Mouse (Mus musculus): Measurements from ENCODE around the gene Pgpep1l. TPM values are rescaled to one million over a fixed set of nuclear protein-coding genes. Genes with fewer than 3 reads are reported as not detected.

The Pgpep1l gene
- total RNA-seq, 1 experiment from 2014 or later: not detected

GRCm38 (mm10) chr7:68228491-68228890 lies 35.5 kb downstream of the Pgpep1l start:
- ATAC-seq (replicated peaks; ENCODE audit: insufficient number of reproducible peaks, low FRiP score, low TSS enrichment, poor library complexity, severe bottlenecking): no peak

- no peak for ATAC-seq (replicated peaks; ENCODE audit: insufficient number of reproducible peaks, low FRiP score, low TSS enrichment, poor library complexity, severe bottlenecking)
Observed at GRCm38 (mm10) chr7:68227621-68228020, 36.4 kb downstream of the Pgpep1l start.

DNA sequence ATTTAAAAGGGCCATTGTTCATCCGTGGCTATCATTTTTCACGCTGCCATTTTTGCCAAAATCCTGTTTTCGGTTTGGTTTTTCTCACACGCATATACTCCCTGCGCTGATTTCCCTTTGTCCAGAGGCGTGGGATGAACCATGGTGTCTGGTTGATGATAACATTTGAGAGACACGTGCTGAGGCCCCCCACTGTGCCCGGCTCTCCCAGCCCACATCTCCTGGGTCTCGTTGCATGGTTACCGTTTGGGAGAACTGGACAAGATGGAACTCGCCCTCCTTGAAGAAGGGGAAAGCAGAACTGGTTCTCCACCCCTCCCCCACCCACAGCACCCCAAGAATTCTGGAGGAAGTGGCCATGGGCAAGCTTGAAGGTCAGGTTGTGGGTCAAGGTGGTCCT lies 37.0 kb downstream of the Pgpep1l start:
- ATAC-seq (replicated peaks; ENCODE audit: insufficient number of reproducible peaks, low FRiP score, low TSS enrichment, poor library complexity, severe bottlenecking): no peak

DNA sequence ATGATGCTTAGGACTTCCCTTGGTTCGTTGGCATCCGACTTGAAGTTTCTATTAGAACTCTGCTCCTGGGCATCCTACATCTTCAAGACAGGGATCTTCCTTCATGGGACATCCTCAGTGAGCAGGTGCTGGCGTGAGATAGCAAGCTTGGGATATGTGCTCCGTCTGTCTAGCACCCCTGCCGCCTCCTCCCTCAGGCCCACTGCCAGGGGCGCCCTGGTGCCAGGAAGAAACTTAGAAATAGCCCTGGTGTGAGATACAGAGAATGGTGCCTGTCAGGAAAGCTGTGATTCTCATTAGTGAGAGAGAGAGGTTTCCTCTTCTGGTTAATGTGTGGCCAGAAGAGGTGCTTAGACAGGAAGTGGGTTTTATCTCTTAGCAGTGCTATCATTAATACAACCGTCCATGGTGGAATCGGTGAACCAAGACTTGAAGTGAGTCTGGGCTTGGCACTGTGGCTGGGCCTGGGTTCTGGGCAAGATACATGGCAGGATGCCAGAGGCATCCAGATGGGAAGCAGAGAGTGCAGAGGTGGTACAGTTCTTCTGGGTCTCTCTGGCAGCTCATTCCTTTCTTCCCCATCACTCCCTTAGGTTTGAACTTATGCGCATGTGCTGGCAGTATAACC lies 38.5 kb downstream of the Pgpep1l start:
- ATAC-seq (replicated peaks; ENCODE audit: insufficient number of reproducible peaks, low FRiP score, low TSS enrichment, poor library complexity, severe bottlenecking): no peak

DNA sequence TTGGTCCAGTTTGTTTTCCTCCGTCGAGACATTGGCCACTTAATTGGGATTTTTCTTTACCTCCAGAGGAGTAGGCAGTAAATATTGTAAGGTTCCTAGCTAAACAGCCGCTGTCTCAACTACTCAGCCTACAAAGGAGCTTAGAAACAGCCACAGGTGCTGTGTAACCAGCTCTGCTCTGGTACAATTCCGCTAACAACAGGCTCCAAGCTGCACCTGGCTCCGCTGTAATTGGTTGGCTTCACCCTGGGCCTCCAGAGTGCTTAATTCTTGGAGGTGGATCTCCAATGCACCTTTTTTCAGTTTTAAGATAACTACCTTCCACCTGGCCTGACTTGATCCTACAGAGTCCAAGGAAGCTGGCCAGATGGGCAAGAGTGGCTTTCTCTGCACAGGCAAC lies 40.0 kb downstream of the Pgpep1l start:
- no peak for ATAC-seq (replicated peaks; ENCODE audit: insufficient number of reproducible peaks, low FRiP score, low TSS enrichment, poor library complexity, severe bottlenecking)

- no peak for ATAC-seq (replicated peaks; ENCODE audit: insufficient number of reproducible peaks, low FRiP score, low TSS enrichment, poor library complexity, severe bottlenecking)
Observed at GRCm38 (mm10) chr7:68223356-68223808, 40.7 kb downstream of the Pgpep1l start.

GRCm38 (mm10) chr7:68221677-68222230 lies 42.3 kb downstream of the Pgpep1l start:
- ATAC-seq (replicated peaks; ENCODE audit: insufficient number of reproducible peaks, low FRiP score, low TSS enrichment, poor library complexity, severe bottlenecking): no peak

GRCm38 (mm10) chr7:68218879-68219278 lies 45.2 kb downstream of the Pgpep1l start:
- ATAC-seq (replicated peaks; ENCODE audit: insufficient number of reproducible peaks, low FRiP score, low TSS enrichment, poor library complexity, severe bottlenecking): no peak

DNA sequence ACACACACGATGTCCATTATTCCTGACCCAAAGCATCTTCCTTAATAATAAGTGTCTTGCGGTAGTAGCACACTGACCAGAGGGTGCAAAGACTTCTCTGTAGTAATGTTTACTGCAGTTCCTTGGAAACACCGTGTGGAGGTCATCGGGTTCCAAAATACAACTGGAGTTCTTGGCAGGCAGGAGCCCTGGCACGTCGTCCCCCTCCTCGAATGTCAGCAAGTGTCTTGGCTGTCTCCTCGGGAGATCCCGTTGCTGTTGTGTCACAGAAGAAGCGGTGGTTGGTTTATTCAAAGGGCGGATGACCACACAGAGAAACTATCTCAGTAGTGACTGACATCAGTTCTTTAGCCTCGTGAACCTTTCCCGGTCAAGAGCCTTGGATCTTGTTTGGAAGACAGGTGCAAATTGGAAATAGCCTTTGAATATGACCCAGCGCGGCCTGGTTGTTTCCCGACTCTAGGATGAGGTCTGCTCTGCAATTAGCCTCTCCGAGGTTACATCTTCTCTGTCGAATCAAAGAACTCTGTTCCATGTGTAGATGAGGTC lies 48.4 kb downstream of the Pgpep1l start:
- no peak for ATAC-seq (replicated peaks; ENCODE audit: insufficient number of reproducible peaks, low FRiP score, low TSS enrichment, poor library complexity, severe bottlenecking)

GRCm38 (mm10) chr7:68213842-68214241 lies 50.2 kb downstream of the Pgpep1l start:
- ATAC-seq (replicated peaks; ENCODE audit: insufficient number of reproducible peaks, low FRiP score, low TSS enrichment, poor library complexity, severe bottlenecking): no peak

GRCm38 (mm10) chr7:68211883-68212282 lies 52.1 kb downstream of the Pgpep1l start:
- ATAC-seq (replicated peaks; ENCODE audit: insufficient number of reproducible peaks, low FRiP score, low TSS enrichment, poor library complexity, severe bottlenecking): no peak

- ATAC-seq (replicated peaks; ENCODE audit: insufficient number of reproducible peaks, low FRiP score, low TSS enrichment, poor library complexity, severe bottlenecking): no peak
Observed at GRCm38 (mm10) chr7:68210417-68210816, 53.6 kb downstream of the Pgpep1l start.

DNA sequence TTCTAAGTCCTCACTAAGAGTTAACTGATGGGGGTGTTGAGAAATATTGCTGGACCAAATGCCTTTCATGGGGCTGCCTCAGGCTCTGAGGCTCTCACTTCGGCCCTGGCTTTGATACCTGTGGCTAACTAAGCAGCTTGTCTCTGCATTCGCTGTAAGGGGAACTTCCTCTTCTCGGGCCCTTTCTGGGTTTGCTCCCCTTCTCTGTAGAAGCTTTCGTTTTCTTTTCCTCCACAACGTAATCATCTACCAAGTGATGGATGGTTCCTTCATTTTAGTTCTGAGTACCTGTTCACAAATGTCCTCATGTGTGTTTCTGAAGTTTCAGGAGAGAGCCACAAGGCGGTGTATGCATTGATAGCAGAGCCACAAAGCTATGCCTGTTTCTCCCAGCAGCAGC lies 55.0 kb downstream of the Pgpep1l start:
- no peak for ATAC-seq (replicated peaks; ENCODE audit: insufficient number of reproducible peaks, low FRiP score, low TSS enrichment, poor library complexity, severe bottlenecking)

- ATAC-seq (replicated peaks; ENCODE audit: insufficient number of reproducible peaks, low FRiP score, low TSS enrichment, poor library complexity, severe bottlenecking): no peak
Observed at GRCm38 (mm10) chr7:68205776-68206427, 58.1 kb downstream of the Pgpep1l start.

- ATAC-seq (replicated peaks; ENCODE audit: insufficient number of reproducible peaks, low FRiP score, low TSS enrichment, poor library complexity, severe bottlenecking): no peak
Observed at GRCm38 (mm10) chr7:68199609-68200008, 64.4 kb downstream of the Pgpep1l start.

DNA sequence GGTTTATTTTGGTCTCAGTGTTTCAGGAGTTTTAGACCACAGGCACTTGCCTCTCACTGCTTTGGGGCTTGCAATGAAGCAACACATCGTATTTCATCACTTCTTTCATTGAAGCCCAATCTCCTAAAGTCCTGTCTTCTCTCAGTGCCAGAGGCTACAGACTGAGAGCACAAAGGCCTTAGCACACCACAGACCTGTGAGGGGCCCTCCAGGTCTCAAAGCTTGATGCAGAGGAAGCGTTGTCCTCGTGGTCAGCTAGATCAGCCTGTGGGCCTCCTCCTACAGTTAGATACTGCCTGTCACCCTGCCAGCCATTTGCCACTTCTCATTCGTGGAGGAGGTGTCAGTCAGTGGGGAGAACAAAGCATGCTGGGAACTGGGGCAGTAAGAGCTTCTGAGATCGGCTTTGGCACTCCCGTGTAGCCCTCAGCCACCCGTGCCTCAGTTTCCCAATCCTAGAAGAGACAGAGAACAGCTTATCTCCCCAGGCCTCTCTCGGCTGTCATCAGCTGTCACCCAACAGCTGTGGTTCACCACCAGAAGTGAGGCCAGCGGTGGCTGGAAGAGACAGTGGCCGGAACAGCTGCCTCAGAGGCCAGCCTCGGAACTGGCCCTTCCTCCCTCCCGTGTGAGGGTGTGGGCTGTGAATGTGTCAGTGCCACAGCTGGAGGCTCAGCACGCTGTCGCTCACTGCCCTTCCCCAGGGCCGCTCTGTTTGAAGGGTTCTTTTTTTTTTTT lies 69.9 kb downstream of the Pgpep1l start:
- ATAC-seq (replicated peaks; ENCODE audit: insufficient number of reproducible peaks, low FRiP score, low TSS enrichment, poor library complexity, severe bottlenecking): 0 out of 2 replicates have a peak, but pooled peaks have one; percentile 37

DNA sequence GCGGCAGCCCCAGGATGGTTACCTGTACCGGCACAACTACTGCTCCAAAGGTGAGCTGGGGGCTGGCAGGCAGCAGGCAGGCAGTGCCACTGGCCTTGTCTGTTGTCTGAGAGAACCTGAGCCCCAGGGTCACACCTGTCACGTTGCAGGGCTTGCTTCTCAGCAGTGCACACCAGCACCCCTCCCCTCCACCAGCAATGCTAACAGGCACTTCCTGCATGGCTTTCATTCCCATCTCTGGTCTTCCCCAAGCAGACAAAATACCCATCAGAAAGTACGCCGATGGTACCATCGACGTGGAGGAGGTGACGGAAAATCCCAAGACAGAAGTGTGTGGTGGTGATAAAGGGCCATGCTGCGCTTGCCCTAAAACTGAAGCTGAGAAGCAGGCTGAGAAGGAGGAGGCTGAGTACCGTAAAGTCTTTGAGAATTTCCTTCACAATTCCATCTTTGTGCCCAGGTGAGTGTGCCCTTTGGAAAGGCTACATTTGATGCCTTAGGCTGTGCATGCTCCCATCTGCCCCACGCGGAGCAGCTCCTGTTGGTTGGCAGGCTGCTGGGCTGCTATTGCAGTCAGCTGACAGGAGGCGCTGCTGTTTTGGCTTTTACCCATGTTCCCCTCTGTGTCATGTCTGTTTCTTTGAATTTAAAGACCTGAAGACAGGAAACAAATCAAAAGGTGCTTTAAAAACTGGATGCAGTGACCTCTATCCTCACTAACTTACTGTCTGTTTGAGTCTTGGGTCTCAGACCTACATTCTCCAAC lies 74.2 kb downstream of the Pgpep1l start:
- no peak for ATAC-seq (replicated peaks; ENCODE audit: insufficient number of reproducible peaks, low FRiP score, low TSS enrichment, poor library complexity, severe bottlenecking)

GRCm38 (mm10) chr7:68189211-68189610 lies 74.8 kb downstream of the Pgpep1l start:
- no peak for ATAC-seq (replicated peaks; ENCODE audit: insufficient number of reproducible peaks, low FRiP score, low TSS enrichment, poor library complexity, severe bottlenecking)
